Mouse (Mus musculus) liver, adult 2 months (tissue): ENCODE results near the gene Aff3.

Experiments used
- CTCF ChIP-seq: fragments of 200-500 bp; IDR thresholded peaks from 2 replicates; pipeline ENCODE4 v1.5.1; 2011; ENCODE audit warnings: low read depth, low read length, control low read depth
- POLR2A ChIP-seq: fragments of 200-500 bp; IDR thresholded peaks from 2 replicates; pipeline ENCODE4 v1.6.1; 2011; ENCODE audit warnings: low read length, control low read depth; ENCODE audit not compliant: insufficient read depth; ENCODE audit errors: extremely low read depth

GRCm38 (mm10) chr1:38363856-38364255, 300.9 kb downstream of the Aff3 start:
- TF ChIP-seq CTCF = no peak
- TF ChIP-seq POLR2A = no peak
